Mouse (Mus musculus) R1 (cell line): ENCODE measurements around the gene Crkl.

ENCODE experiments used
- DNase-seq: peaks from one replicate; pipeline ENCODE4 v3.0.0-alpha.2; 2018; ENCODE audit warnings: low read depth, low spot score

The Crkl gene

GRCm38 (mm10) chr16:17528276-17528675 lies 76.5 kb downstream of the Crkl start:
- peak; percentile 30 for DNase-seq

- DNase-seq = no peak
Observed at GRCm38 (mm10) chr16:17529981-17530586, 78.3 kb downstream of the Crkl start.

GRCm38 (mm10) chr16:17530640-17531288 lies 79.0 kb downstream of the Crkl start, which contains the start of gene Thap7:
Thap7 (minus strand) TSS chr16:17531136.
- peak; percentile 98 for DNase-seq

- peak; percentile 56 for DNase-seq
Observed at GRCm38 (mm10) chr16:17532271-17532670, 80.5 kb downstream of the Crkl start.

GRCm38 (mm10) chr16:17532676-17533329 lies 81.0 kb downstream of the Crkl start:
- peak; percentile 6 for DNase-seq

- no peak for DNase-seq
Observed at GRCm38 (mm10) chr16:17536584-17536983, 84.8 kb downstream of the Crkl start.
